Mouse (Mus musculus) embryonic facial prominence, embryonic 11.5 days (tissue): ENCODE data around the gene Tyrobp. TPM values are rescaled to one million over a fixed set of nuclear protein-coding genes. Genes with fewer than 3 reads are reported as not detected.

Experiments
- ATAC-seq: fragments of 200-750 bp; cut with Nextera tagmentation; replicated peaks from 2 replicates; pipeline ENCODE4 v1.8.0; 2017; ENCODE audit warnings: low read depth; ENCODE audit not compliant: insufficient number of reproducible peaks, low FRiP score, low TSS enrichment
- DNase-seq: peaks from one replicate; pipeline ENCODE4 v3.0.0-alpha.2; 2015; ENCODE audit warnings: low spot score
- H3K27ac ChIP-seq: fragments of 300-500 bp; sonication (generic); replicated peaks from 2 replicates; pipeline ENCODE4 v1.5.1; 2014; ENCODE audit warnings: mild to moderate bottlenecking, low read depth, low read length, control low read depth
- H3K27me3 ChIP-seq: fragments of 300-500 bp; sonication (generic); 2 replicates; pipeline ENCODE4 v1.6.1; 2014; ENCODE audit warnings: mild to moderate bottlenecking, low read length, moderate library complexity, mixed read lengths; ENCODE audit not compliant: control insufficient read depth, insufficient read depth
- H3K36me3 ChIP-seq: fragments of 300-500 bp; sonication (generic); replicated peaks from 2 replicates; pipeline ENCODE4 v1.6.1; 2014; ENCODE audit warnings: low read depth, mild to moderate bottlenecking, low read length, moderate library complexity, mixed read lengths; ENCODE audit not compliant: control insufficient read depth, insufficient read depth
- H3K4me1 ChIP-seq: fragments of 300-500 bp; sonication (generic); 2 replicates; pipeline ENCODE4 v1.6.1; 2014; ENCODE audit warnings: low read length, mixed read lengths; ENCODE audit not compliant: control insufficient read depth, insufficient read depth
- H3K4me2 ChIP-seq: fragments of 300-500 bp; sonication (generic); 2 replicates; pipeline ENCODE4 v1.6.1; 2014; ENCODE audit warnings: low read depth, mild to moderate bottlenecking, control low read depth, low read length, moderate library complexity
- H3K4me3 ChIP-seq: fragments of 300-500 bp; sonication (generic); 2 replicates; pipeline ENCODE4 v1.5.1; 2014; ENCODE audit warnings: low read depth, low read length, control low read depth
- H3K9ac ChIP-seq: fragments of 300-500 bp; sonication (generic); replicated peaks from 2 replicates; pipeline ENCODE4 v1.6.1; 2014; ENCODE audit warnings: mild to moderate bottlenecking, control low read depth, low read length
- H3K9me3 ChIP-seq: fragments of 300-500 bp; sonication (generic); replicated peaks from 2 replicates; pipeline ENCODE4 v1.6.1; 2016; ENCODE audit warnings: mild to moderate bottlenecking, low read length, inconsistent platforms, mixed read lengths; ENCODE audit not compliant: control insufficient read depth
- WGBS: fragments of 180-500 bp; shearing (Covaris S2); extraction: QIAGEN DNeasy Blood & Tissue Kit; methylation state at CpG from one replicate; pipeline ENCODE4 v1.1.7; 2014; 5-methylcytosine and 5-hydroxymethylcytosine counted together
- polyA plus RNA-seq: library from polyadenylated mRNA; unstranded; fragments of >200 nt; fragmentation: Nextera tagmentation; extraction: Ambion mirVana; gene quantifications from 2 replicates; pipeline ENCODE4 v1.2.1, GENCODE M21; 2014

Tyrobp gene
- polyA plus RNA-seq, 1 experiment from 2014 or later: 17.9 TPM

DNA sequence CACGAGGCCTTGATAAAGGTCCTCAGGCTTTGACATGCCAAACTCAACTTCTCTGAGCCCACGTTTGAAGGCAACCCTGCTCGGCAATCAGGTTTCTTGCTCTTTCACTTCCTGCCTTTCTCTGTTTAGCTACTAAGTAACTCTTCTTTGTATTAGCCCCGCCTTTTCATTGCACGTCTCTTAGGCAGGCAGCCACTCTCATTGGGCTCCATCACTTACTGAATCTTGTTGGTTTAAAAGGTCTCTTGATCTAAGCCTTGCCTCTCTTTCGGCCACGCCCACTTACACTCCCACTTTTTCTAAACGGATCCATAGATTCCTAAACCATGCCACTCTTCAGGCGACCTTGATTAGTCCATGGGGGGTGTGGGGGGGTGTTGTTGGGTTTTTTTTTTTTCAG lies 30.1 kb downstream of the Tyrobp start:
- 24% methylated on average over 9 of the region's 9 CpGs for WGBS
- H3K4me3 ChIP-seq: no peak overlapping the region
- no peak overlapping the region for H3K9ac ChIP-seq
- no peak for ATAC-seq
- no peaks in the 10 kb centered on the region; the same call in 1 of the 2 replicates for H3K36me3 ChIP-seq
- peaks cover 4% of the 10 kb centered on the region for H3K4me1 ChIP-seq
- no peaks in the 10 kb centered on the region for H3K9me3 ChIP-seq
- peaks cover 17% of the 10 kb centered on the region; the same call in 1 of the 2 replicates for H3K27me3 ChIP-seq
- no peak overlapping the region for H3K27ac ChIP-seq
- DNase-seq: no peak
- H3K4me2 ChIP-seq: peak overlapping the region; percentile 82

- under 1% methylated on average over 38 of the region's 38 CpGs for WGBS
Observed at GRCm38 (mm10) chr7:30444154-30444970, 30.8 kb downstream of the Tyrobp start.

DNA sequence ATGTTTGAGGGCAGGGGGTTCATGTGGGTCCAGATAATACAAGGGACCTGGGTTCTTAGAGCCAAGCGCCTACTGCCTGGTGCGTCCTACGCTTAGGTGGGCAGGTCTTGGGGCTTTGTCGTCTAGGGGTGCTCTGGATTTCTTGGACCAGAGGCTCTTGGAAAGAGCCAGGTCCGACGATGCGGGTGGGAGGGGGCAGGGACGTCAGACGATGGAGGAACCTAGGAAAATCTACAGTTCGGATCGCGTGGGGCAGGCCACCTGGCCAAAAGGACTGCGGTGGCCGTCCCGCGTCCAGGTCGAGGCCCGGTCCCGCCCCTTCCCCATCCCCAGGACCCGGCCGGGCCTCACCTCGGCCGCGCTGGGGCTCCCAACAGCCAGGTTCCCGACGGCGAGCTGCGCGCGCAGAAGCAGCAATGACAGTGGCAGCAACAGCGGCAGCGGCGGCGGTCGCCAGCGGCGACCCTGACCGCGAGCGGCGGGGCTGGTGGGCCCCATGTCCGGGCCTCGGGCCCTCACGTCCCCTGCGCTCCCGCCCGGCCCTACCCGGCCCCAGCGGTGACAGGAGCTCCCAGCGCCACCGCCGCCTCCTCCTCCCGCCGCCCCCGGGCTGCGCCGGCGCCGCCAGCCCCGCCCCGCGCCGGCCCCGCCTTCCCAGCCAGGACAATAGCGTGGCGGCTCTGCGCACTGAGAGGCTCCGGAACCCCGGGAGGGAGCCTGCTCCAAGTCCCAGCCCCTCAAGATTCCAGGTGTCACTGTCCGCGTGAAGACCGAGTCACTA lies 31.6 kb downstream of the Tyrobp start, which contains the start of gene Aplp1:
TSS of gene Aplp1 (minus strand) at position 565 of the 781 bp plus-strand sequence.
- Histone ChIP-seq H3K9ac (peak within 1 kb of the TSS; percentile 69), H3K4me3 (peak within 1 kb of the TSS; percentile 67), H3K36me3 (no peaks in the 10 kb centered on the region; the same call in 1 of the 2 replicates), H3K4me1 (peaks cover 4% of the 10 kb centered on the region), H3K27me3 (peaks cover 17% of the 10 kb centered on the region; the same call in 1 of the 2 replicates), H3K4me2 (peak within 1 kb of the TSS; percentile 82), H3K27ac (peak within 1 kb of the TSS; percentile 41), H3K9me3 (no peaks in the 10 kb centered on the region)
- WGBS: 0% methylated on average over 60 of the region's 72 CpGs
- DNase-seq: peak; percentile 75
- peak; percentile 54 for ATAC-seq

More at GRCm38 (mm10) chr7:30444154-30444970, 30.8 kb downstream of the Tyrobp start:
- DNase-seq (peak; percentile 59), ATAC-seq (peak; percentile 53)
- H3K9me3 ChIP-seq: no peaks in the 10 kb centered on the region
- no peaks in the 10 kb centered on the region; the same call in 1 of the 2 replicates for H3K36me3 ChIP-seq
- peaks cover 17% of the 10 kb centered on the region; the same call in 1 of the 2 replicates for H3K27me3 ChIP-seq
- peak overlapping the region; percentile 82 for H3K4me2 ChIP-seq
- H3K27ac ChIP-seq: peak overlapping the region; percentile 41; the same call in 1 of the 2 replicates
- H3K4me3 ChIP-seq: peak overlapping the region; percentile 67
- peaks cover 4% of the 10 kb centered on the region for H3K4me1 ChIP-seq
- H3K9ac ChIP-seq: peak overlapping the region; percentile 69

DNA sequence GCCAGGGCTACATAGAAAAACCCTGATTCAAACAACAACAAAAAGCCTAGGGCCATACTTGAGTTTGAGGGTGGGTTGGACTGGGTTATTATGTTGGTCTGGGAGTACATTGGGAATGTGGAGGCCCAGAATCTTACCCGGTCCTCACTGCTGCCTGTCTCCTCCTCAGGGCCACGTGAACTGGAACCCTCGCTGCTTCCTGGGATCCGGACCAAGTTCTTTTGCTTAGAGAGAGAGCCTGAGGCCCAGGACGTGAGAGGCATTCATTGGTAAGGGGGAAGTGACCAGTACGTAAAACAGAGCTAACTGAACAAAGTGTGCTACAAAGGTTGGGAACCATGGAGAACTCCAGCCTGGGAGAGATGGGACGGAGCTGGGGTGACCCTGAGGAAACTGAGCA lies 36.7 kb downstream of the Tyrobp start:
- no peaks in the 10 kb centered on the region for H3K9me3 ChIP-seq
- no peak overlapping the region for H3K27ac ChIP-seq
- H3K4me2 ChIP-seq: no peak overlapping the region
- H3K4me1 ChIP-seq: no peaks in the 10 kb centered on the region
- no peak overlapping the region for H3K9ac ChIP-seq
- ATAC-seq (no peak), DNase-seq (no peak)
- 70% methylated on average over 7 of the region's 7 CpGs for WGBS
- no peaks in the 10 kb centered on the region for H3K36me3 ChIP-seq
- no peak overlapping the region for H3K4me3 ChIP-seq
- H3K27me3 ChIP-seq: peaks cover 32% of the 10 kb centered on the region

GRCm38 (mm10) chr7:30453327-30453726 lies 39.8 kb downstream of the Tyrobp start:
- no peak overlapping the region for H3K4me3 ChIP-seq
- no peaks in the 10 kb centered on the region for H3K36me3 ChIP-seq
- no peak overlapping the region for H3K9ac ChIP-seq
- DNase-seq: no peak
- H3K27me3 ChIP-seq: peaks cover 59% of the 10 kb centered on the region
- H3K4me1 ChIP-seq: no peaks in the 10 kb centered on the region; the same call in 1 of the 2 replicates
- ATAC-seq: no peak
- H3K27ac ChIP-seq: no peak overlapping the region
- H3K9me3 ChIP-seq: no peaks in the 10 kb centered on the region
- WGBS: 12% methylated on average over 25 of the region's 25 CpGs
- H3K4me2 ChIP-seq: no peak overlapping the region

GRCm38 (mm10) chr7:30453766-30454165 lies 40.2 kb downstream of the Tyrobp start:
- no peaks in the 10 kb centered on the region; the same call in 1 of the 2 replicates for H3K4me1 ChIP-seq
- no peak overlapping the region for H3K9ac ChIP-seq
- H3K27ac ChIP-seq: no peak overlapping the region
- no peak overlapping the region for H3K4me2 ChIP-seq
- H3K36me3 ChIP-seq: no peaks in the 10 kb centered on the region
- ATAC-seq (no peak), DNase-seq (no peak)
- peaks cover 61% of the 10 kb centered on the region for H3K27me3 ChIP-seq
- no peaks in the 10 kb centered on the region for H3K9me3 ChIP-seq
- under 1% methylated on average over 25 of the region's 25 CpGs for WGBS
- H3K4me3 ChIP-seq: no peak overlapping the region; the same call in 1 of the 2 replicates

GRCm38 (mm10) chr7:30454259-30454658 lies 40.7 kb downstream of the Tyrobp start:
- Histone ChIP-seq H3K4me3 (no peak overlapping the region; the same call in 1 of the 2 replicates), H3K4me1 (no peaks in the 10 kb centered on the region; the same call in 1 of the 2 replicates), H3K36me3 (no peaks in the 10 kb centered on the region), H3K27ac (no peak overlapping the region), H3K9ac (no peak overlapping the region), H3K9me3 (no peaks in the 10 kb centered on the region), H3K27me3 (peaks cover 66% of the 10 kb centered on the region), H3K4me2 (no peak overlapping the region)
- WGBS: 4% methylated on average over 6 of the region's 6 CpGs
- DNase-seq: no peak
- no peak for ATAC-seq
